ENCODE assay signal across 15 mouse cellular contexts in the genomic region with DNA sequence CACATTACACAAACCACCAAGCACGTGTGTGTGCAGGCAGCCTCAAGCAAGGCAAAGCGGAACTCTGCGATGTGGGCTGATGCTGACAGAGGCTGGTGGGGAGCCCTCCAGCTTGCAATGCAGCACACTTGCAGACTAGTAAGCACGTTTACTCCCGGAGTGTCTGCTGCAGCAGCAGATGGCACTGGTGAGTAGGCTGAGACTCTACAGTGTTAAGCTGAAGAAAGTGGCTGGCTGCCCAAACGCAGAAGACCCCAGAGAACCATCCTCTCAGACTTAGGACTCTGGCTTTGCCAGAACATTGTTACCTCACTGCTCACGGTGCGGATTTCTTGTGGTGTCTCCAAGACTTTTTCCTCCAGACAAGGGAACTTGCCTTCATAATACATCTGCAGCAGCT. TPM values are rescaled to one million over a fixed set of nuclear protein-coding genes. Genes with fewer than 3 reads are reported as not detected.
DNase-seq lines count a peak whose midpoint lies in the region; ATAC-seq and TF ChIP-seq lines count a peak whose summit lies in the region.
"Had no signal": no experiment of that assay in that cellular context is flagged by ENCODE, and none has a peak within 500 bp of the region (broad histone marks: within the 10 kb centered on the region; RNA-seq: fewer than 3 reads in every experiment).

No protein-coding gene starts in this region.

- ATAC-seq in kidney, postnatal 0 days (replicated peaks; ENCODE audit: low FRiP score, low read depth): no peak

- no peaks in the 10 kb centered on the region for H3K9me3 ChIP-seq in kidney, postnatal 0 days (replicated peaks; ENCODE audit: low read length)
- H3K9me3 ChIP-seq: midbrain, embryonic 12.5 days had no signal

- H3K4me2 ChIP-seq in kidney, postnatal 0 days (ENCODE audit: low read length): no peak overlapping the region
- H3K4me2 ChIP-seq: midbrain, embryonic 12.5 days had no signal

- no peak overlapping the region for H3K27ac ChIP-seq in kidney, postnatal 0 days
- H3K27ac ChIP-seq in thymus, adult 2 months (ENCODE audit: control insufficient read depth, insufficient read depth, low read length): no peak overlapping the region
- H3K27ac ChIP-seq: midbrain, embryonic 12.5 days had no signal

- no peak for TF ChIP-seq POLR2A in thymus, adult 2 months (IDR thresholded peaks at IDR 0.05; ENCODE audit: control insufficient read depth, extremely low read depth, insufficient read depth, low read length, poor library complexity)

- H3K27me3 ChIP-seq in kidney, postnatal 0 days (ENCODE audit: insufficient read depth, low read length): no peaks in the 10 kb centered on the region
- H3K27me3 ChIP-seq in thymus, adult 2 months (ENCODE audit: control insufficient read depth, insufficient read depth, low read length): no peaks in the 10 kb centered on the region
- H3K27me3 ChIP-seq: midbrain, embryonic 12.5 days had no signal

- peaks cover 72% of the 10 kb centered on the region for H3K36me3 ChIP-seq in kidney, postnatal 0 days (ENCODE audit: insufficient read depth, low read length)
- 0 out of 2 replicates have a peak, but pooled peaks cover 3% of the 10 kb centered on the region for H3K36me3 ChIP-seq in thymus, adult 2 months (ENCODE audit: control insufficient read depth, insufficient read depth, low read length)

- H3K4me3 ChIP-seq in kidney, postnatal 0 days (replicated peaks; ENCODE audit: low read depth, low read length): no peak overlapping the region
- no peak overlapping the region for H3K4me3 ChIP-seq in thymus, adult 2 months (ENCODE audit: control insufficient read depth, insufficient read depth, low read length)
- H3K4me3 ChIP-seq: erythroblast, embryonic 14.5 days; midbrain, embryonic 12.5 days had no signal

- 82% methylated on average over 8 of the region's 8 CpGs for WGBS in kidney, postnatal 0 days
- 96% methylated on average over 8 of the region's 8 CpGs for WGBS in thymus, adult 2 months

- TF ChIP-seq CTCF in kidney, postnatal 0 days (IDR thresholded peaks at IDR 0.05; ENCODE audit: low read depth): peak; percentile 3; the same call in 1 of the 2 replicates
- TF ChIP-seq CTCF in thymus, adult 2 months (IDR thresholded peaks at IDR 0.05; ENCODE audit: borderline replicate concordance, control insufficient read depth, extremely low read depth, insufficient read depth, low read length, poor library complexity): no peak

- no peak for DNase-seq in kidney, postnatal 0 days (ENCODE audit: low spot score)
- DNase-seq in kidney, postnatal 4 days: no peak
- DNase-seq in frontal cortex, postnatal 14 days (ENCODE audit: low spot score in 2 of 2): peak; percentile 53 to 62
- DNase-seq in left cerebral cortex, adult 18-20 months (ENCODE audit: low spot score in 2 of 2): peak; percentile 63 to 76
- peak; percentile 65 for DNase-seq in right cerebral cortex, postnatal 14 days
- no peak for DNase-seq in c-Kit-positive CD71-positive TER-119-positive erythroid progenitor cells, embryonic 14.5 days (ENCODE audit: low spot score)
- no peak for DNase-seq in adrenal gland, postnatal 36 days
- no peak for DNase-seq in thymus, adult 2 months
- DNase-seq: heart, postnatal 4 days; kidney, adult 9 months; liver; lung, postnatal 10 days; thymus, postnatal 4 days had no signal

- no peaks in the 10 kb centered on the region for H3K4me1 ChIP-seq in kidney, postnatal 0 days (replicated peaks; ENCODE audit: insufficient read depth, low read length)
- H3K4me1 ChIP-seq in thymus, adult 2 months (replicated peaks; ENCODE audit: control insufficient read depth, insufficient read depth, low read length): no peaks in the 10 kb centered on the region
- H3K4me1 ChIP-seq: midbrain, embryonic 12.5 days had no signal

- H3K9ac ChIP-seq in kidney, postnatal 0 days (ENCODE audit: low read depth, low read length): no peak overlapping the region
- H3K9ac ChIP-seq: midbrain, embryonic 12.5 days had no signal

RNA-seq across cellular contexts. Expression of a gene that starts 30.1 kb away (rescaled TPM):
- 13.2 and 14.4 TPM in 2 replicates for polyA plus RNA-seq in kidney, postnatal 0 days (2015; fragmentation: Nextera tagmentation; extraction: Ambion mirVana)
- 10 to 100 TPM; 30.6 to 33.2 TPM for total RNA-seq in left cerebral cortex, adult 18-20 months (2021)
- 10 to 100 TPM; 34.4 to 37.3 TPM for total RNA-seq in adrenal gland, postnatal 36 days (2021)
- polyA plus RNA-seq in thymus, adult 2 months (2012; rRNA removed): 70.1 and 80.2 TPM in 2 replicates

Comparison
In these comparisons a context has a peak if more than half of its experiments do, and no peak if none do; other contexts are left out.
1. DNase-seq: peak in frontal cortex, postnatal 14 days (2 of 2), left cerebral cortex, adult 18-20 months (2 of 2) and right cerebral cortex, postnatal 14 days (single experiment); none in kidney, postnatal 0 days (single experiment), kidney, postnatal 4 days (0 of 2), c-Kit-positive CD71-positive TER-119-positive erythroid progenitor cells, embryonic 14.5 days (single experiment), adrenal gland, postnatal 36 days (0 of 2) and thymus, adult 2 months (single experiment).